Mouse (Mus musculus) myocyte (in vitro differentiated cells): ENCODE data around the gene Med6. TPM values are rescaled to one million over a fixed set of nuclear protein-coding genes. Genes with fewer than 3 reads are reported as not detected.
"Not testable (repeated sequence)": the region's sequence is repeated elsewhere in the genome, so short reads cannot be mapped to it uniquely, and the experiment has no call there.

Experiments
- H3K27me3 ChIP-seq: one replicate; pipeline ENCODE4 v1.6.1; 2011; ENCODE audit not compliant: control insufficient read depth, insufficient read depth, insufficient read length
- H3K36me3 ChIP-seq: one replicate; pipeline ENCODE4 v1.6.1; 2011; ENCODE audit not compliant: control insufficient read depth, insufficient read depth
- H3K4me2 ChIP-seq: one replicate; pipeline ENCODE4 v1.6.1; 2011; ENCODE audit warnings: low read depth, control low read depth
- H3K4me3 ChIP-seq: one replicate; pipeline ENCODE4 v1.5.1; 2011; ENCODE audit warnings: mild to moderate bottlenecking, control low read depth, moderate library complexity
- H3K79me2 ChIP-seq: one replicate; pipeline ENCODE4 v1.6.1; 2011; ENCODE audit not compliant: control insufficient read depth, insufficient read depth
- H3ac ChIP-seq: one replicate; pipeline ENCODE4 v1.6.1; 2011; ENCODE audit not compliant: control insufficient read depth, insufficient read length
- CEBPB ChIP-seq: IDR thresholded peaks from 2 replicates; pipeline ENCODE4 v1.6.1; 2011; ENCODE audit warnings: mild to moderate bottlenecking, moderate library complexity; ENCODE audit not compliant: poor library complexity, insufficient read depth, severe bottlenecking
- E2F4 ChIP-seq: IDR thresholded peaks from one replicate; pipeline ENCODE4 v1.6.1; 2011; ENCODE audit warnings: mild to moderate bottlenecking, control low read depth, moderate library complexity; ENCODE audit not compliant: insufficient read depth
- MAX ChIP-seq: IDR thresholded peaks from one replicate; pipeline ENCODE4 v1.6.1; 2011; ENCODE audit warnings: low read depth, mild to moderate bottlenecking, control low read depth
- MYOG ChIP-seq, 3 experiments: IDR thresholded peaks; one replicate each; pipeline ENCODE4 v1.6.1; 2011; ENCODE audit warnings: control low read depth in 2 of 3, low read depth in 2 of 3, mild to moderate bottlenecking in 2 of 3; ENCODE audit not compliant: insufficient read length in 2 of 3, control insufficient read depth in 1 of 3, insufficient read depth in 1 of 3
- POLR2A ChIP-seq: IDR thresholded peaks from one replicate; pipeline ENCODE4 v1.6.1; 2011; ENCODE audit warnings: low read depth, mild to moderate bottlenecking, control low read depth, moderate library complexity; ENCODE audit not compliant: insufficient read length
- POLR2AphosphoS2 ChIP-seq: IDR thresholded peaks from one replicate; pipeline ENCODE4 v1.6.1; 2011; ENCODE audit warnings: low read depth, control low read depth; ENCODE audit not compliant: insufficient read length
- TCF12 ChIP-seq: IDR thresholded peaks from one replicate; pipeline ENCODE4 v1.6.1; 2011; ENCODE audit warnings: mild to moderate bottlenecking, control low read depth; ENCODE audit not compliant: poor library complexity, insufficient read depth, severe bottlenecking
- TCF3 ChIP-seq: IDR thresholded peaks from one replicate; pipeline ENCODE4 v1.6.1; 2011; ENCODE audit warnings: low read depth, control low read depth; ENCODE audit not compliant: insufficient read length
- polyA plus RNA-seq: library from polyadenylated mRNA; unstranded; fragments of >200 nt; fragmentation: generic; extraction: Trizol; gene quantifications from one replicate; pipeline ENCODE4 v1.2.1, GENCODE M21; 2012; ENCODE audit warnings: missing spikeins

The Med6 gene
- polyA plus RNA-seq, 1 experiment = 25.9 TPM

DNA sequence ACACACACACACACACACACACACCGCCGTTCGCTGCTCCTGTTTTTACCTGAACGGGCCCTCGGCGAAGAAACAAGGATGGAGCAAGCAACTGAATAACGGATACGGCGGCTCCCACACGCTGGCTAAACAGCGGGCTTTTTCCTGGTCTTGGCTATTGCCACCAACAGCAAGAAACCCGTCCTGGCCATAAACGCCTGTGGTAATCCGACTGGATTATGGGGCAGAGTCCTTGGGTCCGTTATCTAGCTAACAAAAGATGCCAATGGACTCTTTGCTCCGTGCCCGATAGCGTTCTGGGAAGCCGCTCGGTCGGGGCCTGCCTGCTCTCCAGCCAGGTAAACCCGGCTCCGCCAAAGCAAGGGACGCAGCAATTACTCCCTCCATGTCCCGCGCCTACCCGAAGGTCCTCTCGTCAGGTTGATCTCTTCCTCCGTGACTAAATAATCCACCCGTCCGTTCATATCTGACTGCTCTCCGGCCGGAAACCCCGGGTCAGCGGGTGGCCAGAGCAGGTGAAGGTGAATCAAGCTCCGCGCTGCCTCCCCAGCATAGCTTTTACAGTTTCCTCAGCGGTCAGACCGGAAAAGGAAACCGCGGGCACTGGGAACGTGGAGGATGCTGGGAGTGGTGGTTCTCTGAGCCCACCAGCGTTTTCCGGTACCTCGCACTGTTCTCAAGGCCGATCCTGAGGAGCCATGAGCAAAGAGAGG lies 62.3 kb downstream of the Med6 start, which contains the start of the genes Gm20498 and Synj2bp:
Gene Gm20498 (minus strand): TSS at position 590 of the 713 bp plus-strand sequence.
Gene Synj2bp (minus strand): TSS at position 596 of the 713 bp plus-strand sequence.
- no peaks in the 10 kb centered on the region for H3K36me3 ChIP-seq
- H3K4me2 ChIP-seq = peak within 1 kb of the TSS; percentile 86
- H3K27me3 ChIP-seq = no peaks in the 10 kb centered on the region
- peaks cover 43% of the 10 kb centered on the region for H3K79me2 ChIP-seq
- H3ac ChIP-seq = peak within 1 kb of the TSS; percentile 10
- H3K4me3 ChIP-seq = peak within 1 kb of the TSS; percentile 96
- TF ChIP-seq TCF12 (no peak), MAX (no peak), CEBPB (no peak), POLR2AphosphoS2 (peak; percentile 79), E2F4 (no peak), POLR2A (peak; percentile 72), MYOG (IDR thresholded peaks at IDR 0.05; ENCODE audit: control insufficient read depth in 1 of 3, insufficient read depth in 1 of 3, insufficient read length in 2 of 3, low read depth in 2 of 3) (no peak), TCF3 (no peak)

GRCm38 (mm10) chr12:81530587-81530986 lies 64.2 kb downstream of the Med6 start:
- peaks cover 53% of the 10 kb centered on the region for H3K79me2 ChIP-seq
- H3K4me2 ChIP-seq, H3ac ChIP-seq, H3K36me3 ChIP-seq, H3K27me3 ChIP-seq, H3K4me3 ChIP-seq: not testable (repeated sequence)

Other genes with a start within 250 kb of the Med6 start
- gene Gm4787, start 215.5 kb downstream of the Med6 start, polyA plus RNA-seq = 0.10 TPM
- gene Adam4, start 173.1 kb downstream of the Med6 start, polyA plus RNA-seq = 0.22 TPM
- gene Cox16, start 109.9 kb downstream of the Med6 start, polyA plus RNA-seq = 92.6 TPM
- 32.0 TPM for gene Gm20498, start 62.1 kb downstream of the Med6 start, polyA plus RNA-seq
- gene Synj2bp, start 62.1 kb downstream of the Med6 start, polyA plus RNA-seq = 10.0 TPM
- 0.06 TPM for gene Adam21, start 26.5 kb downstream of the Med6 start, polyA plus RNA-seq
- gene Ttc9, start 36.2 kb upstream of the Med6 start, polyA plus RNA-seq = 31.2 TPM
- gene Map3k9, start 186.2 kb upstream of the Med6 start, polyA plus RNA-seq = 0.20 TPM